Mouse (Mus musculus): Measurements from ENCODE around the gene Hist1h1c.
"Not testable (repeated sequence)": the region's sequence is repeated elsewhere in the genome, so short reads cannot be mapped to it uniquely, and the experiment has no call there.

Hist1h1c gene

DNA sequence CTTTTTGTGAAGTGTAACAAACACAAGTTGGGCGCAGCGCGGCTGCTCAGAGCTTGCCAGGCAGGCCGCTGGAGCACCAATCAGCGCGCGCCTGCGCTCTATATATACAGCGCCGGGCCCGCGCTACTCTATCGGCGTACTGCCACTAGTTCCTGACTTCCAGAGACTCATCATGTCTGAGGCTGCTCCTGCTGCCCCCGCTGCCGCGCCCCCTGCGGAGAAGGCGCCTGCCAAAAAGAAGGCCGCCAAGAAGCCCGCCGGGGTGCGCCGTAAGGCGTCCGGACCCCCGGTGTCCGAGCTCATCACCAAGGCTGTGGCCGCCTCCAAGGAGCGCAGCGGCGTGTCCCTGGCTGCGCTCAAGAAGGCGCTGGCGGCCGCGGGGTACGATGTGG lies at the start of gene Hist1h1c:
Gene Hist1h1c (plus strand): TSS at position 132 of the 392 bp plus-strand sequence.
- peak; percentile 87 to 95 for DNase-seq

DNA sequence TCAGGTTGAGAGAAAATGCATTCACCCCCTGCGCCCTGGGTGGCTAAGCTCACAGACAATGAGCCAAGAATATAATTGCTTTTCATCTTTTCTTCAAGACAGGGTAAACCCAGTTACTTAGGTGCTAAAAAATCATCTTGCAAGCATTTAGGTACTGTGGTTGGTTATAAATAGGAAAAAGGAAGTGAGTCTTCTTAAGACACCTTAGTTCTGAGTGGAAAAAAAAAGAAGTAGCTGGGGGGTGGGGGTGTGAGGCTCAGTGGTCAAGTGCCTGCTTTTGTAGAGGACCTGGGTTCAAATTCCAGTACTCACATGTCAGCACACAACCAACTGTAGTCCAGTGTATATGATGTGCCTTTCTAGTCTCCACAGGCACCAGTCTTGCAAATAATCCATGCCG lies 49.7 kb upstream of the Hist1h1c start:
- DNase-seq, result no peak

DNA sequence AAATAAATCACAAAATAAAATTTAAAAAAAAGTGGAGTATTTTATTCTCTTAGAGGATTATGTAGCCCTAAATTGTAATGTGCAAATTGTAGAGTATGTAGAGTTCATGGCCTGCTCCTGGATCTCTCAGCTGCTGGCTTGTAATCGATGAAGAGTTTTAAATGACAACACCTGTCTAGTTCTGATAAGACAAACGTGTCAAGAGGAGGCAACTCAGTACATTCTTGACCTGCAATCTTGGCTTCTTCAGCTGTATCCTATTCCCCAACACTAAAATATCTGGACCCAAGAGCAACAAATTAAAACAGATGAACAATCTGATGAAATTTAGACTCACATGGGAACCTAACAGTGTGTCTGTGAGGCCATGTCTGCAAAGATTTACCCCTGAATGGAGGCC lies 49.1 kb upstream of the Hist1h1c start:
- DNase-seq, result no peak

DNA sequence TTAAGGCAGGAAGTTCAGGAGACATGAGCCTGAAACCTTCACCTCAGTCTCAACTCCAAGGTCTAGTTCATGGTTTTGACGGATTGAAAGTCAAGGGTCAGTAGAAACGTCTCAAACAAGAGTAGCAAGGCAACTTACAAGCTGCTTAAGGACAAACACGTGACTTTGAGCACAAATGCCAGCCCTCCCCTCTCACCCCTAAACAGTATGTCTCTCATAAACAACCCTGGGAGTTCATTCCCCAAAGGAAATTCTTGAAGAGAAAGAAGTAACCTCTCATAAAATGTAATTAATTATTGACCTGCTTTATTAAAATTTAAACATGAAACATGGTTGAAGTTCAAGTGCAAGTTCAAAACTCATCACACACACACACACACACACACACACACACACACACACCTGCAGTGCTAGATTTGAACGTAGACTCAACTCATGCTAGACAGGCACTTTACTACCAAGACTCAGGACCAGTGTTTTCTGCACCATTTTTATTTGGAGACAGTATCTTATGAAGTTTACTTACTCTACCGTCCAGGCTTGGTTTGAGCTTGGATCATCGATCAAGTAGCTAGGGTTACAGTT lies 44.7 kb upstream of the Hist1h1c start:
- peak; percentile 66 to 78 for DNase-seq

DNA sequence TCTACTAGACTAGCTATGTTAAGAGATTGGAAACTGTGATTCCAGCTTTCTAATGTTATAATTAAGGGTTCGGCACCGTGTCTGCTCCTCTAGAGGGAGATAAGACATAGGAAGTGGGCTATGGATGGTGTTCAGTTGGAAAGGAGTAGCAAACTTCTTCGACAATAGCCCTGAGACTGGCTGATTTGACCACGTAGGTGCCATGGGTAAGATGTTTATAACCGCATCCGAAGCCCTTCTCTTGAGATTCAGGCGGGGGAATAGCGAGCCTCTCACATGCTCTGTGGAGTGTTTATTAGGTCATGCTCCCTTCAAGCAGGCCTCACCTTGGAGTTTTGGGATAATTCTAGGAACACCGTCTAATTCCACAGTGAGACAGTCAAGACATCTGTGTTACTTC lies 43.7 kb upstream of the Hist1h1c start:
- DNase-seq, result no peak

GRCm38 (mm10) chr13:23695514-23695913 lies 43.1 kb upstream of the Hist1h1c start, which contains the start of gene Hist1h1t:
Hist1h1t (plus strand) TSS chr13:23695814.
- no peak for DNase-seq

DNA sequence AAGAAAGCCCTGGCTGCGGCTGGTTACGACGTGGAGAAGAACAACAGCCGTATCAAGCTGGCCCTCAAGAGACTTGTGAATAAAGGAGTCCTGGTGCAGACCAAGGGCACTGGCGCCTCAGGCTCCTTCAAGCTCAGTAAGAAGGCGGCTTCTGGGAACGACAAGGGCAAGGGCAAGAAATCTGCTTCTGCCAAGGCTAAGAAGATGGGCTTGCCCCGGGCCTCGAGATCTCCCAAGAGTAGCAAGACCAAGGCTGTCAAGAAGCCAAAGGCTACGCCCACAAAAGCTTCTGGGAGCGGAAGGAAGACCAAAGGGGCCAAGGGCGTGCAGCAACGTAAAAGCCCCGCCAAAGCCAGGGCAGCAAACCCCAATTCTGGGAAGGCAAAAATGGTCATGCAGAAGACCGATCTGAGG lies 42.5 kb upstream of the Hist1h1c start:
- no peak for DNase-seq

- peak; percentile 45 to 61 for DNase-seq
Observed at GRCm38 (mm10) chr13:23697491-23698299, 40.9 kb upstream of the Hist1h1c start.

- DNase-seq, result peak; percentile 97 to 98
Observed at GRCm38 (mm10) chr13:23698300-23698693, 40.3 kb upstream of the Hist1h1c start, which contains the start of gene Hist1h4c. Hist1h4c (minus strand) TSS chr13:23698454.

DNA sequence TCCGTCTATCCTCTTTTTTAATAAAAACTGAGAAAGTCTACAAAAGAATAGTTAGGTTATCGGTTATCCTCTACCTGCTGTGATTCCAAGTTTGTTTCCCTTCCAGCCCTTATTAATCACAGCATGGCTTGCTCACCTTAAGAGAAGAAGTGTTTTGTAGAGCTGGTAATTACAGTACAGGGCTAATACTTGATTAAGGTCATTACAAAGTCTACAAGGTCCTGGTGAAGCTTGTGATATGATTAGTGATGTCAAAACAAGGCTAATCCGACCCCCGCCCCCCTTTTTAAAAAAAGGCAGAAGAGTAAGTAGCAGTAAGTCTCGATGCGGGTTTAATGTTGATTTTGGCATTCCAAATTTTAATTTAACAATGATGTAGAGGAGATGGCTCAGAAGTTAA lies 39.6 kb upstream of the Hist1h1c start:
- no peak for DNase-seq

GRCm38 (mm10) chr13:23699767-23700166 lies 38.8 kb upstream of the Hist1h1c start:
- no peak for DNase-seq

- DNase-seq, result peak; percentile 81
Observed at GRCm38 (mm10) chr13:23700786-23701520, 37.7 kb upstream of the Hist1h1c start.

DNA sequence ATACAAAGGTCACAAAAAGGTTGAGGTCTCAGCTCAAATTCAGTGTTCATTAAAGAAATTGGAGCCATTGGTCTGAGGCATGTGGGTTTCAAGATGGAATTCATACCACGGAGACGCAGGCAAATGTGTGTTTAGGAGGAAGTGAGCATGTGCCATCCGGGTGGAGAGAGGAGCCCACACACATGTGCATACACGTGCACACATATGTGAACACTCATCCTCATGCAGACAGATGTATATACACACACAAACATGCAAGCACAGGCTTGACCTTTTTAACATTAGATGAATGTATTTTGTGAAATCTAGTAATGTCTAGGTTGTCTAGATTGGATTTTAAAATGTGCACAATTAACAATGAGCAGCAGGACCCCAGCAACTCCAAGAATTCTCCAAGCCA lies 36.4 kb upstream of the Hist1h1c start:
- DNase-seq, result no peak

GRCm38 (mm10) chr13:23702801-23703200 lies 35.8 kb upstream of the Hist1h1c start:
- not testable (repeated sequence) for DNase-seq

DNA sequence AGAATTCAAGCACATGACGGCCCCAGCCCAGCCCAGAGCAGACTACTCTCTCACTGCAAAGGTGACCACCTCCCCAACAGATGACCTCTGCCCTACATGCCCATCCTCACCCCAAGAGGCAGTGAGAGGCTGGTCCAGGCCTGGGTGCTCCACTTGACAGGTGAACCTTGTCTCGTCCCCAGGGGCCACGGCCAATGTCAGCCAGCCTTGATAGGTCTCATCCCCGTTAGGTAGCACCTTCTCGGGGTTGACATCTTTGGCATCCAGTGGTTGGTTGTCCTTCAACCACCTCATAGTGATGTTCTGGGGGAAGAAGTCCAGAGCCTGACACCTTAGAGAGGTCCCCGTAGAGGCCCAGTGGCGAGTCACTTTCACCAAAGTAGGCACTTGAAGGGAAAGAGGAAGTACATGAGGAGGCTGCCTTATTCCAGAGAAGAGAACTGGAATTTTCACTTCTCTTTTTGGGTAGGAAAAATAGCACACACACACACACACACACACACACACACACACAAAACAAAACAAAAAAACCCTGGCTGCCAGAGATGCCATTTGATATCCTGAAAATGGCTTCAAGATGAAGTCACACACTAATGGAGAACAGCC lies 32.8 kb upstream of the Hist1h1c start:
- DNase-seq, result no peak

DNA sequence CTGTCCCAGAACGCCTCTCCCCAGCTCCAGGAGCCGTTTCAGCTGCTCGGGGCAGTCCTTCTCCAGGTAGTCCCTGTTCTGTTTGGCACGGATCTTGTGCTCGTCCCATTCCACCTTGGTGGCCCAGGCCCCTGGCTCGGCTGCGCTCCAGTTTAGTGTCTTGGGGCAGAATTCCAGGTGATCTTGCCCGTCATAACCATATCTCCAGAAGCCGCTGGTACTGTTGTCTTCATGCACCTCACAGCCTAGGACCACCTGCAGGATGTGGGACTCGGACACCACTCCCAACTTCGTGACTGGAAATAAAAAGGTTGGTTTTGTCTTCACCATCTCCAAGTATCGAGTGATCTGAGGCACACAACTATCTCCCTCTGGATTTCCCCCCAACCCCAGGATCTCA lies 31.8 kb upstream of the Hist1h1c start:
- DNase-seq, result no peak

GRCm38 (mm10) chr13:23708041-23708440 lies 30.6 kb upstream of the Hist1h1c start:
- no peak for DNase-seq

DNA sequence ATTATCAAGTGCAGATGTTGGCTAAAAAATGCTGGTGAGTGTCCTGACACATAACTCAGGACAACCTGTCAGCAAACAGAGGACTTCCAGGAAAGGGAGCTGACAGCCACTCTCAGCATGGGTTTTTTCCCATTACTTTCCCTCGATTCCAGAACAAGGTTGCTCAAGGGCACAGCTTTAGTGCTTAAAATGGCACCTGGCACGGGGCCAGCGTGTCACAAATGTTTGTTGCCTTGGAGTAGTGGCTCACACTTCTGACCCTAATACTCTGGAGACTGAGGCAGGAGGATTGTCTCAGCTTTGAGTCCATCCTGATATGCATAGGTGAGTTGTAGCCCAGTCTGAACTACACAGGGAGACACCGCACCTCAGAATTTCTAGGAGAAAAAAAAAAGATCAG lies 30.0 kb upstream of the Hist1h1c start:
- peak in 1 of 2 experiments; percentile 34 for DNase-seq

GRCm38 (mm10) chr13:23709714-23710373 lies 28.8 kb upstream of the Hist1h1c start:
- peak in 1 of 2 experiments; percentile 10 for DNase-seq

- DNase-seq, result peak; percentile 60 to 78
Observed at GRCm38 (mm10) chr13:23710374-23711089, 28.1 kb upstream of the Hist1h1c start, which contains the start of gene Hfe. Hfe (minus strand) TSS chr13:23710854.

DNA sequence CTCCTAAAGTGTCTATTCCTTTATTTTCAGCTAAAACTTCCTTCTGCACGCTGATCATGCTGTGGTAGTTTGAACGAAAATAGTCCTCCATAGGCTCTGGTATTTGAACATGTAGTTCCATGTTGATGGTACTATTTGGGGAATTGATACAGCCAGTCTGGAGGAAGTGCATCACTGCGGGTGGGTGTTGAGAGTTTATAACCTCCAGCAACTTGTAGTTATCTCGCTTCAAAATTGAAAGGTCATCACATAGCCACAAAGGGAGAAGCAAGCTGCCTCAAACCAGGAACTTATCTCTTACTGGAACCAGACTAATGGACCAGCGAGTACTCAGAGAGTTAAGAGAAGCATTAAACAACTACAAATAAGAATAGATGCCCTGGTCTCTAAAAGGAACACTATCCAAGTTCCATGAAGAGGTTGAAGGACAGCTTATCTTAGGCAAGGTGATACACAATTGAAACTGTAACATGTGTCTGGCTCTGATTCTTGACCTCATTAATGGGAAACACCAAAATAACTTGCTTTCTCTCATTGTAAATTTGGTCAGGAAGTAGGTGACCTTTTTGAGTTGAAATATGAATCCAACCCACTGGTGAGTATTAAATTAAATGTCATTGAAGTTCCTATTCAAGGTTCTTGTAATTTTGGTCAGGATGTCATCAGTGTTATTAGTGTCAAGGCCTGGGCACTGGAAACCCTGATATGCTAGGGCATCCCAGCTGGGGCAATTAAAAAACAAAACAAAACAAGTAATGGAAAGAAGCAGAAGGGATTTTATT lies 22.2 kb upstream of the Hist1h1c start:
- no peak for DNase-seq
